Mouse (Mus musculus) stomach, postnatal 0 days (tissue): ENCODE results near the gene Gm36028.

Experiments
- CTCF ChIP-seq: IDR thresholded peaks from 2 replicates; pipeline ENCODE4 v1.5.1; 2016; ENCODE audit warnings: antibody characterized with exemption, low read depth, mild to moderate bottlenecking, moderate library complexity
- EP300 ChIP-seq: optimal IDR thresholded peaks from 2 replicates; pipeline ENCODE3; 2016; ENCODE audit warnings: antibody characterized with exemption

DNA sequence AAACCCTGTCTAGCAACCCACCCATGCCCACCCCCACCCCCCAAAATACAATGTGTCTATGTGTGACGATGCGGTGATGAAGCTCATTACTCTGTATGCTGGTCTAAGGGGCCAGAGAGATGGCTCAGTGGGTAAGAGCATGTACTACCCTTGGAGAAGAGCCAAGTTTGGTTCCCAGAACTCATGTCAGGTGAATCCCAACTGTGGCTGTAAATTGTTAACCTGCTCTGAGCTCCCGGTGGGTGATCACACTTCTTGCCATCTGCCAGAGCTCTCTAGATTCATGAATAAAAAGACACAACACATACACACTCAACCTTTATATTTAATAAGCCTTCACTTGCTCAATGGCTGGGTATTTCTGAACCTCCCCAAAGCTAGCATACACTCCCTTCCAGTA lies 45.5 kb upstream of the Gm36028 start:
- TF ChIP-seq CTCF = no peak
- no peak for TF ChIP-seq EP300
